Mouse (Mus musculus) heart, postnatal 0 days (tissue): ENCODE results near the gene Wdr70. TPM values are rescaled to one million over a fixed set of nuclear protein-coding genes. Genes with fewer than 3 reads are reported as not detected.
A peak's percentile ranks its signal among the peaks of the same experiment; 100 is the strongest.

Experiments
- ATAC-seq: fragments of 200-750 bp; cut with Nextera tagmentation; 2 replicates; pipeline ENCODE4 v1.8.0; 2017; ENCODE audit warnings: low read depth, moderate number of reproducible peaks, moderate library complexity; ENCODE audit not compliant: insufficient read depth
- DNase-seq: peaks from one replicate; pipeline ENCODE4 v3.0.0-alpha.2; 2016; ENCODE audit warnings: low spot score
- H3K27ac ChIP-seq: fragments of 300-500 bp; sonication (generic); 2 replicates; pipeline ENCODE4 v1.5.1; 2014; ENCODE audit warnings: low read depth, mild to moderate bottlenecking
- H3K27me3 ChIP-seq: fragments of 300-500 bp; sonication (generic); 2 replicates; pipeline ENCODE4 v1.6.1; 2014; ENCODE audit warnings: low read length, mixed read lengths; ENCODE audit not compliant: control insufficient read depth, insufficient read depth
- H3K36me3 ChIP-seq: fragments of 300-500 bp; sonication (generic); replicated peaks from 2 replicates; pipeline ENCODE4 v1.6.1; 2014; ENCODE audit warnings: low read length, mixed read lengths; ENCODE audit not compliant: control insufficient read depth, insufficient read depth
- H3K4me1 ChIP-seq: fragments of 300-500 bp; sonication (generic); 2 replicates; pipeline ENCODE4 v1.6.1; 2014; ENCODE audit warnings: antibody characterized with exemption; ENCODE audit not compliant: control insufficient read depth, insufficient read depth
- H3K4me2 ChIP-seq: fragments of 300-500 bp; sonication (generic); 2 replicates; pipeline ENCODE4 v1.6.1; 2014; ENCODE audit warnings: low read depth, mild to moderate bottlenecking, low read length, moderate library complexity
- H3K4me3 ChIP-seq: fragments of 300-500 bp; sonication (generic); 2 replicates; pipeline ENCODE4 v1.5.1; 2014; ENCODE audit warnings: low read depth, low read length
- H3K9ac ChIP-seq: fragments of 300-500 bp; sonication (generic); replicated peaks from 2 replicates; pipeline ENCODE4 v1.6.1; 2014; ENCODE audit warnings: low read depth, low read length, mixed read lengths
- H3K9me3 ChIP-seq: fragments of 300-500 bp; sonication (generic); replicated peaks from 2 replicates; pipeline ENCODE4 v1.6.1; 2016; ENCODE audit warnings: low read length; ENCODE audit not compliant: control insufficient read depth
- CTCF ChIP-seq: IDR thresholded peaks from 2 replicates; pipeline ENCODE4 v1.5.1; 2016; ENCODE audit warnings: antibody characterized with exemption, control low read depth, low read depth
- EP300 ChIP-seq: IDR thresholded peaks from 2 replicates; pipeline ENCODE4 v1.6.1; 2016; ENCODE audit warnings: antibody characterized with exemption, low read depth
- WGBS: fragments of 180-500 bp; shearing (Covaris S2); extraction: QIAGEN DNeasy Blood & Tissue Kit; methylation state at CpG from one replicate; pipeline ENCODE4 v1.1.7; 2014; 5-methylcytosine and 5-hydroxymethylcytosine counted together
- polyA plus RNA-seq: library from polyadenylated mRNA; unstranded; fragments of >200 nt; fragmentation: Nextera tagmentation; extraction: Ambion mirVana; gene quantifications from 2 replicates; pipeline ENCODE4 v1.2.1, GENCODE M21; 2015
- total RNA-seq: library from RNA; depleted of rRNA; stranded (reverse); fragments of >200 nt; gene quantifications from 2 replicates; pipeline ENCODE4 v1.2.3, GENCODE M21; 2014; ENCODE audit warnings: low replicate concordance

The Wdr70 gene
- total and polyA plus RNA-seq, 2 experiments from 2014 or later = 32.6 to 32.8 TPM

GRCm38 (mm10) chr15:7978640-7979039 lies 120.4 kb downstream of the Wdr70 start:
- TF ChIP-seq EP300 (no peak), CTCF (no peak)

GRCm38 (mm10) chr15:7976775-7977174 lies 122.2 kb downstream of the Wdr70 start:
- no peak for ATAC-seq

More at GRCm38 (mm10) chr15:7978640-7979039, 120.4 kb downstream of the Wdr70 start:
- ATAC-seq (no peak), DNase-seq (no peak)
- 100% methylated on average over 1 of the region's 1 CpGs for WGBS
- no peak overlapping the region for H3K4me3 ChIP-seq
- no peak overlapping the region for H3K27ac ChIP-seq
- no peaks in the 10 kb centered on the region for H3K9me3 ChIP-seq
- H3K4me1 ChIP-seq = no peaks in the 10 kb centered on the region
- H3K27me3 ChIP-seq = no peaks in the 10 kb centered on the region
- H3K4me2 ChIP-seq = no peak overlapping the region
- no peak overlapping the region for H3K9ac ChIP-seq
- peaks cover 5% of the 10 kb centered on the region; the same call in 1 of the 2 replicates for H3K36me3 ChIP-seq

GRCm38 (mm10) chr15:7974368-7974767 lies 124.6 kb downstream of the Wdr70 start:
- 85% methylated on average over 8 of the region's 8 CpGs for WGBS
- DNase-seq (no peak), ATAC-seq (no peak)
- TF ChIP-seq EP300 = no peak
- TF ChIP-seq CTCF = peak; percentile 26; the same call in 1 of the 2 replicates
- Histone ChIP-seq H3K9me3 (no peaks in the 10 kb centered on the region), H3K27me3 (no peaks in the 10 kb centered on the region), H3K4me1 (no peaks in the 10 kb centered on the region), H3K36me3 (peaks cover 5% of the 10 kb centered on the region; the same call in 1 of the 2 replicates), H3K27ac (no peak overlapping the region), H3K4me3 (no peak overlapping the region), H3K9ac (no peak overlapping the region), H3K4me2 (no peak overlapping the region)

More at GRCm38 (mm10) chr15:7976775-7977174, 122.2 kb downstream of the Wdr70 start:
- peak; percentile 39 for DNase-seq
- Histone ChIP-seq H3K9me3 (no peaks in the 10 kb centered on the region), H3K9ac (no peak overlapping the region), H3K36me3 (peaks cover 5% of the 10 kb centered on the region; the same call in 1 of the 2 replicates), H3K4me3 (no peak overlapping the region), H3K27ac (no peak overlapping the region), H3K4me2 (no peak overlapping the region), H3K27me3 (no peaks in the 10 kb centered on the region), H3K4me1 (no peaks in the 10 kb centered on the region)
- WGBS = 65% methylated on average over 9 of the region's 9 CpGs
- TF ChIP-seq CTCF (no peak), EP300 (no peak)

GRCm38 (mm10) chr15:7972528-7972927 lies 126.5 kb downstream of the Wdr70 start:
- H3K27me3 ChIP-seq = no peaks in the 10 kb centered on the region
- H3K4me1 ChIP-seq = no peaks in the 10 kb centered on the region
- no peak for ATAC-seq

GRCm38 (mm10) chr15:7962786-7963185 lies 136.2 kb downstream of the Wdr70 start:
- Histone ChIP-seq H3K27me3 (no peaks in the 10 kb centered on the region), H3K4me2 (no peak overlapping the region), H3K9ac (no peak overlapping the region), H3K36me3 (no peaks in the 10 kb centered on the region), H3K9me3 (no peaks in the 10 kb centered on the region), H3K4me1 (no peaks in the 10 kb centered on the region), H3K27ac (no peak overlapping the region), H3K4me3 (no peak overlapping the region)
- ATAC-seq (no peak), DNase-seq (no peak)
- TF ChIP-seq CTCF = no peak
- no peak for TF ChIP-seq EP300
- 76% methylated on average over 6 of the region's 6 CpGs for WGBS

More at GRCm38 (mm10) chr15:7972528-7972927, 126.5 kb downstream of the Wdr70 start:
- Histone ChIP-seq H3K36me3 (peaks cover 5% of the 10 kb centered on the region; the same call in 1 of the 2 replicates), H3K4me3 (no peak overlapping the region), H3K27ac (no peak overlapping the region), H3K9me3 (no peaks in the 10 kb centered on the region), H3K9ac (no peak overlapping the region), H3K4me2 (no peak overlapping the region)
- 91% methylated on average over 5 of the region's 5 CpGs for WGBS
- TF ChIP-seq CTCF = no peak
- TF ChIP-seq EP300 = no peak
- DNase-seq = no peak

- ATAC-seq (no peak), DNase-seq (no peak)
- Histone ChIP-seq H3K4me1 (no peaks in the 10 kb centered on the region), H3K27me3 (no peaks in the 10 kb centered on the region), H3K36me3 (no peaks in the 10 kb centered on the region), H3K9ac (no peak overlapping the region), H3K27ac (no peak overlapping the region), H3K9me3 (no peaks in the 10 kb centered on the region), H3K4me2 (no peak overlapping the region), H3K4me3 (no peak overlapping the region)
- TF ChIP-seq CTCF (no peak), EP300 (no peak)
- WGBS = 47% methylated on average over 2 of the region's 2 CpGs
Observed at GRCm38 (mm10) chr15:7961489-7961888, 137.5 kb downstream of the Wdr70 start.
